Mouse (Mus musculus) G1E (cell line): ENCODE data around the gene Dnajb5. TPM values are rescaled to one million over a fixed set of nuclear protein-coding genes. Genes with fewer than 3 reads are reported as not detected.

Experiments
- ATAC-seq: 2 replicates; pipeline ENCODE4 v1.8.0; 2016; ENCODE audit warnings: mild to moderate bottlenecking; ENCODE audit not compliant: insufficient number of reproducible peaks, poor library complexity, low FRiP score, severe bottlenecking; ENCODE audit errors: extremely low read depth
- DNase-seq: peaks from one replicate; pipeline ENCODE4 v3.0.0; 2012; ENCODE audit warnings: low spot score
- H3K27me3 ChIP-seq: 2 replicates; pipeline ENCODE4 v1.6.1; 2012; ENCODE audit warnings: mild to moderate bottlenecking, low read length, inconsistent platforms; ENCODE audit not compliant: insufficient read depth
- H3K36me3 ChIP-seq: replicated peaks from 2 replicates; pipeline ENCODE3; 2012; ENCODE audit warnings: mild to moderate bottlenecking, inconsistent platforms
- H3K4me1 ChIP-seq: 2 replicates; pipeline ENCODE4 v1.6.1; 2012; ENCODE audit warnings: low read depth, low read length, inconsistent platforms, mixed read lengths; ENCODE audit not compliant: insufficient read depth
- H3K4me3 ChIP-seq: 2 replicates; pipeline ENCODE4 v1.5.1; 2012; ENCODE audit warnings: low read depth, mild to moderate bottlenecking, inconsistent platforms, low read length, moderate library complexity, mixed read lengths
- H3K9me3 ChIP-seq: replicated peaks from 2 replicates; pipeline ENCODE4 v1.6.1; 2012; ENCODE audit warnings: inconsistent platforms
- CTCF ChIP-seq: IDR thresholded peaks from 2 replicates; pipeline ENCODE4 v1.5.1; 2012; ENCODE audit warnings: low read depth, low read length, inconsistent platforms, mixed read lengths
- GATA1 ChIP-seq: IDR thresholded peaks from 2 replicates; pipeline ENCODE4 v1.6.1; 2012; ENCODE audit warnings: borderline replicate concordance, low read length, inconsistent platforms, mixed read lengths
- GATA2 ChIP-seq: IDR thresholded peaks from 2 replicates; pipeline ENCODE4 v1.6.1; 2012; ENCODE audit warnings: low read depth, low read length, inconsistent platforms, borderline replicate concordance
- POLR2AphosphoS5 ChIP-seq: IDR thresholded peaks from 2 replicates; pipeline ENCODE4 v1.6.1; 2012; ENCODE audit warnings: low read depth, low read length, inconsistent platforms; ENCODE audit not compliant: insufficient replicate concordance
- TAL1 ChIP-seq: conservative IDR thresholded peaks from 2 replicates; pipeline ENCODE4 v1.6.1; 2012; ENCODE audit warnings: low read depth, low read length, inconsistent platforms, mixed read lengths
- polyA plus RNA-seq: library from polyadenylated mRNA; stranded (reverse); fragments of >175 nt; gene quantifications from 2 replicates; pipeline ENCODE4 v1.2.3, GENCODE M21; 2012
- total RNA-seq, 2 experiments: library from RNA; stranded (forward) in 1 of 2; stranded (reverse) in 1 of 2; fragments of 200-1000 nt in 1 of 2; fragments of >200 nt in 1 of 2; fragmentation: Nextera tagmentation in 1 of 2; gene quantifications; 2 replicates each; pipeline ENCODE4 v1.2.3; 2014 to 2017

Gene Dnajb5
- total RNA-seq (2014; fragmentation: Nextera tagmentation) (4.1 and 7.5 TPM in 2 replicates), total RNA-seq (2017) (1.3 and 1.5 TPM in 2 replicates), polyA plus RNA-seq (1.2 and 1.4 TPM in 2 replicates)

GRCm38 (mm10) chr4:42949676-42950051 lies at the start of gene Dnajb5:
Dnajb5 (plus strand) TSS chr4:42949814.
- TF ChIP-seq CTCF: no peak
- TF ChIP-seq GATA1: no peak
- no peak for TF ChIP-seq TAL1
- TF ChIP-seq GATA2: no peak
- TF ChIP-seq POLR2AphosphoS5: no peak
- peak within 1 kb of the TSS; percentile 75 for H3K4me3 ChIP-seq
- ATAC-seq: peak; percentile 99
- H3K4me1 ChIP-seq: peaks cover 70% of the 10 kb centered on the region
- no peaks in the 10 kb centered on the region for H3K9me3 ChIP-seq
- H3K36me3 ChIP-seq: peaks cover 5% of the 10 kb centered on the region
- peak; percentile 99 for DNase-seq
- H3K27me3 ChIP-seq: peaks cover 20% of the 10 kb centered on the region

- peaks cover 29% of the 10 kb centered on the region for H3K4me1 ChIP-seq
- H3K4me3 ChIP-seq: no peak overlapping the region
- DNase-seq (no peak), ATAC-seq (no peak)
- TF ChIP-seq TAL1: no peak
- TF ChIP-seq CTCF: no peak
- TF ChIP-seq POLR2AphosphoS5: no peak
- TF ChIP-seq GATA2: no peak
- TF ChIP-seq GATA1: no peak
- H3K27me3 ChIP-seq: no peaks in the 10 kb centered on the region; the same call in none of the 2 replicates
- no peaks in the 10 kb centered on the region for H3K36me3 ChIP-seq
- no peaks in the 10 kb centered on the region for H3K9me3 ChIP-seq
Observed at GRCm38 (mm10) chr4:42900878-42901277, 48.7 kb upstream of the Dnajb5 start.

GRCm38 (mm10) chr4:42902174-42902573 lies 47.4 kb upstream of the Dnajb5 start:
- Histone ChIP-seq H3K4me1 (peaks cover 29% of the 10 kb centered on the region), H3K36me3 (no peaks in the 10 kb centered on the region), H3K27me3 (no peaks in the 10 kb centered on the region; the same call in none of the 2 replicates), H3K4me3 (no peak overlapping the region), H3K9me3 (no peaks in the 10 kb centered on the region)
- TF ChIP-seq CTCF: peak; percentile 79
- no peak for TF ChIP-seq TAL1
- no peak for ATAC-seq
- no peak for DNase-seq

DNA sequence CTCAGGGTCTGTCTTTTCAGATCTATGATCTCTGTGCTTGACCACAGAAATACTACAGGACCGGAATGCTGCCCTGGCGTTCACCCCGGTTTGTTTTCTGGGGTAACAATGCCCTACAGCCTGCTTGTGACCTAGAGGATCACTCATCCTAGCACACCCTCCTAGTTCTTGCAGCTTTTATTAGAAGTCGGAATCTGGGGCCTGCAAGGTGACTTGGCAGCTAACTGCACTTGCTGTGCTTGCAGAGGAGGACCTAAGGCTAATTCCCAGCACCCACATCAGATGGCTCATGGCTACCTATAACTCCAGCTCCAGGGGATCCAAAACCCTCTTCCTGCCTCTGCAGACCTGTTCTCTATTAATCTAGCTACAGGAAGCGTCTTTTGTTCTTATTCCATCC lies 46.9 kb upstream of the Dnajb5 start:
- H3K4me3 ChIP-seq: no peak overlapping the region
- no peak for DNase-seq
- peaks cover 29% of the 10 kb centered on the region for H3K4me1 ChIP-seq
- H3K36me3 ChIP-seq: no peaks in the 10 kb centered on the region
- no peak for TF ChIP-seq POLR2AphosphoS5
- no peak for ATAC-seq
- H3K27me3 ChIP-seq: no peaks in the 10 kb centered on the region; the same call in none of the 2 replicates
- no peaks in the 10 kb centered on the region for H3K9me3 ChIP-seq

DNA sequence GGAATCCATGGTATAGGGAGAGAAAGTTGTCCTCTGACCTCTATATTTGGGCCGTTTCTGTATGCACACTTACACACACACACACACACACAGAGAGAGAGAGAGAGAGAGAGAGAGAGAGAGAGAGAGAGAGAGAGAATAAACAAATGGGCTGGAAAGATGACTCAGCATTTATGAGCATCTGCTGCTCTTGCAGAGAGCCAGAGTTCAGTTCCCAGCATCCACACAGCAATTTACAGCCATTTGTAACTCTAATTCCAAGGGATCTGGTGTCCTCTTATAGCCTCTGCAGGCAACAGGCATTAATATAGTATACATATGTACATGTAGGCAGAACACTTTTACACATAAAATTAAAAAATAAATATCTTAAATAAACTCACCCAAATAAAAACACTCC lies 45.7 kb upstream of the Dnajb5 start:
- ATAC-seq: no peak
- Histone ChIP-seq H3K9me3 (no peaks in the 10 kb centered on the region), H3K4me3 (no peak overlapping the region), H3K4me1 (peaks cover 34% of the 10 kb centered on the region), H3K36me3 (no peaks in the 10 kb centered on the region), H3K27me3 (no peaks in the 10 kb centered on the region; the same call in none of the 2 replicates)
- TF ChIP-seq POLR2AphosphoS5: no peak
- TF ChIP-seq CTCF: no peak
- no peak for TF ChIP-seq TAL1
- TF ChIP-seq GATA1: no peak
- no peak for TF ChIP-seq GATA2
- no peak for DNase-seq

DNA sequence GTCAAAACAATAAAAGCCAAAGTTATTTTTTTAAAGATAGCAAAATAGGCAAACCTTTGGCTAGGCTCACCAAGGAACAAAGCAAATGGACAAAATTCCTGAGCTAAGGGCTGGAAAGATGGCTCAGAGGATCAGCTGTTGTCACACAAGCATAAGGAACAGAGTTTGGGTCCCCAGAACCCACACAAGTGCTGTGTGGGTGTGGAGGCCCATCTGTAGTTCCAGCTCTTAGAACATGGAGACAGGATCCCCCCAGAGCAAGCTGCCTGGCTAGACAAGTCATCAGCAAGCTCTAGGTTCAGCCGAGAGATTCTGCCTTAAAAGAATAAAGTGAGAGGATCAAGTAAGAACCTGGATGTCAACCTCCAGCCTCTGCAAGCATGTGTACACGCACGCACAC lies 45.1 kb upstream of the Dnajb5 start:
- Histone ChIP-seq H3K4me3 (no peak overlapping the region), H3K4me1 (peaks cover 37% of the 10 kb centered on the region), H3K9me3 (no peaks in the 10 kb centered on the region), H3K36me3 (no peaks in the 10 kb centered on the region), H3K27me3 (no peaks in the 10 kb centered on the region; the same call in 1 of the 2 replicates)
- ATAC-seq: no peak
- TF ChIP-seq GATA1 (no peak), CTCF (no peak), GATA2 (no peak), TAL1 (no peak)
- no peak for DNase-seq

- Histone ChIP-seq H3K4me3 (no peak overlapping the region), H3K36me3 (no peaks in the 10 kb centered on the region), H3K9me3 (no peaks in the 10 kb centered on the region), H3K4me1 (peaks cover 37% of the 10 kb centered on the region), H3K27me3 (no peaks in the 10 kb centered on the region; the same call in 1 of the 2 replicates)
- DNase-seq (no peak), ATAC-seq (no peak)
- TF ChIP-seq GATA1: no peak
- TF ChIP-seq CTCF: no peak
- TF ChIP-seq POLR2AphosphoS5: no peak
- TF ChIP-seq TAL1: no peak
- TF ChIP-seq GATA2: no peak
Observed at GRCm38 (mm10) chr4:42904966-42905365, 44.6 kb upstream of the Dnajb5 start.
